In the genomic region with DNA sequence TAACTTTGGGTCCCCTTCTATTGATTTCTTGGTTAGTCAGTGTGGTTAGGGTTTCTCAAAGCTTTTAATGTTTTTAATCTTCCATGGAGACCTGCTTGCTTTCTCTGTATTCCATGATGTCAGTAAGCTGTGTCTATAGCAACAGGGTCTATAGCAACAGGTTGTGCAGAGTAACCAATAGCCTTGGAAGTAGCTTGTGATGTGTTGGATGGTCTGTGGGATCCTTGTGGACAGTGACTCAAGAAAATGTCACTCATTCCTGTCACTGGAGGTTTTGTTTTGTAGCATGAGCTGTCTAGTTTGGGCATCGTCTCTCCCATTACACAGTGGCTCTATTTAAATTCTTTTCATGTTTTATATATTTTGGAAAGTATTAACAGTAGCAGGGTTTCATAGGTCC, we compare ENCODE assay signal across 19 mouse cellular contexts.
DNase-seq lines count a peak whose midpoint lies in the region; ATAC-seq and TF ChIP-seq lines count a peak whose summit lies in the region.
"Had no signal": no experiment of that assay in that cellular context is flagged by ENCODE, and none has a peak within 500 bp of the region (broad histone marks: within the 10 kb centered on the region; RNA-seq: fewer than 3 reads in every experiment).

No protein-coding gene starts in this region.

- no peaks in the 10 kb centered on the region for H3K9me3 ChIP-seq in hindbrain, postnatal 0 days (ENCODE audit: low read length)
- H3K9me3 ChIP-seq in hindbrain, embryonic 13.5 days: no peaks in the 10 kb centered on the region
- H3K9me3 ChIP-seq: embryonic facial prominence, embryonic 10.5 days; forebrain, embryonic 13.5 days had no signal

- TF ChIP-seq POLR2A in thymus, adult 2 months (IDR thresholded peaks at IDR 0.05; ENCODE audit: control insufficient read depth, extremely low read depth, insufficient read depth, low read length, poor library complexity): no peak

- peak; percentile 58; the same call in 1 of the 2 replicates for ATAC-seq in hindbrain, postnatal 0 days
- ATAC-seq in hindbrain, embryonic 13.5 days (ENCODE audit: low FRiP score): no peak
- peak; percentile 65 for ATAC-seq in CD4-positive, CD25-positive, alpha-beta regulatory T cell, adult 4 months
- peak; percentile 32 for ATAC-seq in inflammation-experienced regulatory T-cells, adult 6 months
- ATAC-seq: forebrain, embryonic 13.5 days; intestine, embryonic 16.5 days; Patski had no signal

- no peaks in the 10 kb centered on the region for H3K27me3 ChIP-seq in hindbrain, postnatal 0 days (ENCODE audit: insufficient read depth, low read length)
- no peaks in the 10 kb centered on the region for H3K27me3 ChIP-seq in hindbrain, embryonic 13.5 days
- no peaks in the 10 kb centered on the region for H3K27me3 ChIP-seq in thymus, adult 2 months (ENCODE audit: control insufficient read depth, insufficient read depth, low read length)
- H3K27me3 ChIP-seq: forebrain, embryonic 13.5 days; heart, embryonic 13.5 days; Patski had no signal

- no peaks in the 10 kb centered on the region for H3K36me3 ChIP-seq in hindbrain, postnatal 0 days (ENCODE audit: insufficient read depth, low read length)
- no peaks in the 10 kb centered on the region for H3K36me3 ChIP-seq in hindbrain, embryonic 13.5 days
- no peaks in the 10 kb centered on the region for H3K36me3 ChIP-seq in thymus, adult 2 months (ENCODE audit: control insufficient read depth, insufficient read depth, low read length)
- H3K36me3 ChIP-seq: embryonic facial prominence, embryonic 10.5 days had no signal

- H3K4me3 ChIP-seq in hindbrain, postnatal 0 days (ENCODE audit: low read length): no peak overlapping the region
- H3K4me3 ChIP-seq in hindbrain, embryonic 13.5 days: no peak overlapping the region
- no peak overlapping the region for H3K4me3 ChIP-seq in thymus, adult 2 months (ENCODE audit: control insufficient read depth, insufficient read depth, low read length)
- H3K4me3 ChIP-seq: embryonic facial prominence, embryonic 10.5 days; forebrain, embryonic 13.5 days; heart, embryonic 13.5 days had no signal

- H3K27ac ChIP-seq in hindbrain, postnatal 0 days: no peak overlapping the region
- no peak overlapping the region for H3K27ac ChIP-seq in hindbrain, embryonic 13.5 days
- no peak overlapping the region for H3K27ac ChIP-seq in thymus, adult 2 months (ENCODE audit: control insufficient read depth, insufficient read depth, low read length)
- H3K27ac ChIP-seq: embryonic facial prominence, embryonic 10.5 days; forebrain, embryonic 13.5 days; heart, embryonic 13.5 days; hindbrain, embryonic 14.5 days had no signal

- DNase-seq in hindbrain, postnatal 0 days (ENCODE audit: low spot score): no peak
- peak; percentile 40 for DNase-seq in CD4-positive helper T cell, adult 2 months (ENCODE audit: low read depth, low spot score)
- no peak for DNase-seq in adrenal gland, adult 8-10 months
- no peak for DNase-seq in thymus, adult 2 months
- DNase-seq: adrenal gland, adult 2 months; adrenal gland, postnatal 36 days; cerebellum, adult 2 months; cerebellum, postnatal 10 days; gastrocnemius, postnatal 36 days; heart, postnatal 36 days had no signal

- no peaks in the 10 kb centered on the region for H3K4me1 ChIP-seq in hindbrain, postnatal 0 days (ENCODE audit: insufficient read depth, low read length)
- H3K4me1 ChIP-seq in hindbrain, embryonic 13.5 days (replicated peaks): no peaks in the 10 kb centered on the region
- H3K4me1 ChIP-seq in thymus, adult 2 months (replicated peaks; ENCODE audit: control insufficient read depth, insufficient read depth, low read length): no peaks in the 10 kb centered on the region
- H3K4me1 ChIP-seq: embryonic facial prominence, embryonic 10.5 days; forebrain, embryonic 13.5 days had no signal

- no peak overlapping the region for H3K4me2 ChIP-seq in hindbrain, postnatal 0 days (ENCODE audit: low read depth, low read length)
- H3K4me2 ChIP-seq in hindbrain, embryonic 13.5 days: no peak overlapping the region
- H3K4me2 ChIP-seq: forebrain, embryonic 13.5 days; heart, embryonic 13.5 days; hindbrain, embryonic 14.5 days had no signal

- TF ChIP-seq CTCF in hindbrain, postnatal 0 days (IDR thresholded peaks at IDR 0.05; ENCODE audit: low read depth): no peak
- no peak for TF ChIP-seq CTCF in thymus, adult 2 months (IDR thresholded peaks at IDR 0.05; ENCODE audit: borderline replicate concordance, control insufficient read depth, extremely low read depth, insufficient read depth, low read length, poor library complexity)

- H3K9ac ChIP-seq in hindbrain, postnatal 0 days (replicated peaks; ENCODE audit: low read length): no peak overlapping the region
- H3K9ac ChIP-seq in hindbrain, embryonic 13.5 days: no peak overlapping the region
- H3K9ac ChIP-seq: forebrain, embryonic 13.5 days; heart, embryonic 13.5 days; hindbrain, embryonic 14.5 days had no signal

- 79% methylated on average over 1 of the region's 1 CpGs for WGBS in hindbrain, postnatal 0 days
- 96% methylated on average over 1 of the region's 1 CpGs for WGBS in hindbrain, embryonic 13.5 days
- WGBS in thymus, adult 2 months: 88% methylated on average over 1 of the region's 1 CpGs
